Mouse (Mus musculus) liver, embryonic 11.5 days (tissue): ENCODE data around the gene Rhd. TPM values are rescaled to one million over a fixed set of nuclear protein-coding genes. Genes with fewer than 3 reads are reported as not detected.
"Not testable (repeated sequence)": the region's sequence is repeated elsewhere in the genome, so short reads cannot be mapped to it uniquely, and the experiment has no call there.

ENCODE experiments used
- ATAC-seq: fragments of 200-750 bp; cut with Nextera tagmentation; replicated peaks from 2 replicates; pipeline ENCODE4 v1.8.0; 2017; ENCODE audit warnings: moderate number of reproducible peaks, mild to moderate bottlenecking, moderate TSS enrichment, moderate library complexity; ENCODE audit not compliant: low FRiP score
- DNase-seq: peaks from one replicate; pipeline ENCODE4 v3.0.0-alpha.2; 2017; ENCODE audit warnings: low spot score
- H3K27ac ChIP-seq: fragments of 300-500 bp; sonication (generic); 2 replicates; pipeline ENCODE4 v1.5.1; 2014; ENCODE audit warnings: mild to moderate bottlenecking, low read depth, low read length, control low read depth
- H3K27me3 ChIP-seq: fragments of 300-500 bp; sonication (generic); replicated peaks from 2 replicates; pipeline ENCODE4 v1.6.1; 2014; ENCODE audit warnings: low read length, mixed read lengths; ENCODE audit not compliant: control insufficient read depth, insufficient read depth
- H3K36me3 ChIP-seq: fragments of 300-500 bp; sonication (generic); 2 replicates; pipeline ENCODE4 v1.6.1; 2014; ENCODE audit warnings: mild to moderate bottlenecking, low read length, moderate library complexity, mixed read lengths; ENCODE audit not compliant: control insufficient read depth, insufficient read depth
- H3K4me1 ChIP-seq: fragments of 300-500 bp; sonication (generic); replicated peaks from 2 replicates; pipeline ENCODE4 v1.6.1; 2014; ENCODE audit warnings: low read length, mixed read lengths; ENCODE audit not compliant: control insufficient read depth, insufficient read depth
- H3K4me2 ChIP-seq: fragments of 300-500 bp; sonication (generic); 2 replicates; pipeline ENCODE4 v1.6.1; 2014; ENCODE audit warnings: mild to moderate bottlenecking, control low read depth, moderate library complexity
- H3K4me3 ChIP-seq: fragments of 300-500 bp; sonication (generic); 2 replicates; pipeline ENCODE4 v1.5.1; 2014; ENCODE audit warnings: low read depth, low read length, control low read depth
- H3K9ac ChIP-seq: fragments of 300-500 bp; sonication (generic); 2 replicates; pipeline ENCODE4 v1.6.1; 2014; ENCODE audit warnings: low read depth, low read length, control low read depth
- H3K9me3 ChIP-seq: fragments of 300-500 bp; sonication (generic); 2 replicates; pipeline ENCODE4 v1.6.1; 2016; ENCODE audit warnings: low read length, inconsistent platforms, mixed read lengths; ENCODE audit not compliant: control insufficient read depth
- WGBS: fragments of 180-500 bp; shearing (Covaris S2); extraction: QIAGEN DNeasy Blood & Tissue Kit; methylation state at CpG from one replicate; pipeline ENCODE4 v1.1.7; 2014; 5-methylcytosine and 5-hydroxymethylcytosine counted together
- polyA plus RNA-seq: library from polyadenylated mRNA; unstranded; fragments of >200 nt; fragmentation: Nextera tagmentation; extraction: Ambion mirVana; gene quantifications from 2 replicates; pipeline ENCODE4 v1.2.1, GENCODE M21; 2014

Rhd gene
- polyA plus RNA-seq, 1 experiment from 2014 or later, result 213 TPM

DNA sequence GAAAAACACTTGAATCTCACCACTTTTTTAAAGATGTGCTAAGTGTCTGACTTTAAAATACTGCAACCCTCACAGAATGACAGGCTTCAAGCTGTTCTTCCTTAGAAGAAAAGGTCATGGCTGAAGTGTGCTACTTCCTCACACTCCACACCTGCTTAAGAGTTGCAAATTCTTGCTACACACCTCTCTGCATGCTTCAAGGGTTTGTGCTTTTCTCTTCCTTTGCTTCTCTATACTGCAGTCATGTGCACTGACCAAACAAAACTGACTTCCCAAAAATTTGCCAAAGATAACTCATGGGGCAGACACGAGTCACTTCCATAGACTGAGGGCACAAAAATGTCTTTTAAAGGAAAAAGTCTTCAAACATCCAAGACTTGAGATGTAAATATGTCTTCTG lies 26.1 kb upstream of the Rhd start:
- no peak overlapping the region for H3K9ac ChIP-seq
- H3K4me1 ChIP-seq, result peaks cover 2% of the 10 kb centered on the region
- 54% methylated on average over 1 of the region's 1 CpGs for WGBS
- no peak overlapping the region for H3K4me3 ChIP-seq
- H3K27me3 ChIP-seq, result no peaks in the 10 kb centered on the region
- H3K36me3 ChIP-seq, result peaks cover 7% of the 10 kb centered on the region; the same call in 1 of the 2 replicates
- ATAC-seq (no peak), DNase-seq (no peak)
- H3K9me3 ChIP-seq, result no peaks in the 10 kb centered on the region
- H3K27ac ChIP-seq, result no peak overlapping the region
- no peak overlapping the region for H3K4me2 ChIP-seq

DNA sequence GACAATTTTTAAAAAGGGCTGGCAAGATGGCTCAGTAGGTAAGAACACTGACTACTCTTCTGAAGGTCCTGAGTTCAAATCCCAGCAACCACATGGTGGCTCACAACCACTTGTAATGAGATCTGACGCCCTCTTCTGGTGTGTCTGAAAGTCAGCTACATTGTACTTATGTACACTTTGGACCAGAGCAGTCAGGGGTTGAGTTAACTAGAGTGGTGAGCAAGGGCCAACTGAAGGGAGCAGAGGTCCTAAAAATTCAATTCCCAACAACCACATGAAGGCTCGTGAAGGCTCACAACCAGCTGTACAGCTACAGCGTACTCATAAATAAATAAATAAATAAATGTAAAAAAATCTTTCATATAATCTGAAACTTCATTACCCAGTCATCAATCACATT lies 25.6 kb upstream of the Rhd start:
- 80% methylated on average over 3 of the region's 3 CpGs for WGBS
- not testable (repeated sequence) for H3K36me3 ChIP-seq

DNA sequence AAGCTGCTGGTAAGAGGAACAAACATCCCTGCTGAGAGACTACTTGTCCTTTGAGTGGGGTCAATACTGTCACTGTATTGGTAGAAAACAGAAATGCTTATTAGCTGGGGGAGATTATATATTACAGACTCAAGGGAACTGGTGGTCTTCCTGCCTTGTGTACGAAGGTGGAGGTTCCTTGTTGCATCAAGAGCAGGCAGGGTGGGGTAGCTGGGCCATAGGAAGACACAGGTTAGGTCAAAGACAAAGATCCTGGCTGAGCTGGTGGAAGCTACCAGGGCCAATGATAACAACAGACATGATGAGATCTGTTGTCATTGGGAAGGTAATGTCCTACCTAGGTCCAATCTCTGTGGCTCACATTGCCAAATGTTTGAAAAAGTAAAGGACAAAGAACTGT lies 24.1 kb upstream of the Rhd start:
- Histone ChIP-seq H3K27me3 (no peaks in the 10 kb centered on the region), H3K4me3 (no peak overlapping the region), H3K27ac (no peak overlapping the region), H3K36me3 (peaks cover 6% of the 10 kb centered on the region; the same call in 1 of the 2 replicates), H3K9me3 (no peaks in the 10 kb centered on the region), H3K4me2 (no peak overlapping the region), H3K9ac (no peak overlapping the region), H3K4me1 (peaks cover 4% of the 10 kb centered on the region)
- 85% methylated on average over 1 of the region's 1 CpGs for WGBS
- ATAC-seq, result no peak
- DNase-seq, result no peak

More for the DNA sequence above, 25.6 kb upstream of the Rhd start:
- H3K4me3 ChIP-seq, H3K27me3 ChIP-seq, H3K9ac ChIP-seq, DNase-seq, ATAC-seq, H3K27ac ChIP-seq, H3K4me1 ChIP-seq, H3K9me3 ChIP-seq, H3K4me2 ChIP-seq: not testable (repeated sequence)

DNA sequence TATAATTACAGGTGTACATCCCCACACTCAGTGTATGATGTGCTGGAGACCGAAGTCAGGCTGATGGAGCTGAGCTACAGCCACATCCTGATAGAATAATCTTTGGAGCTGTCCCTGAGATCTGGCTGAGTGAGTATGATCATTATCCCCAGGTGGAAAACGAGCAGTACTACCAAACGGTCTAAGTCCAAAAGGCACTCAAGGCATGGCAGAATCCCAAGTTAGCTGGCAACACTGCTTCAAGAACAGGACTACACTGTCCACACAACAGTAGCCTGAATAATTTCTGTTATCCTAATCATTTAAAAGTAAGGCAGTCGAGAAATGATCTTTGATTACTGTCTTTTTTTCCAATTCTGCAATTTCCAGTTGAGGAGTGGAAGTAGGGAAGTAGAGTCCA lies 20.8 kb upstream of the Rhd start:
- ATAC-seq, result no peak
- Histone ChIP-seq H3K4me3 (no peak overlapping the region), H3K9me3 (no peaks in the 10 kb centered on the region), H3K27me3 (no peaks in the 10 kb centered on the region), H3K4me1 (peaks cover 11% of the 10 kb centered on the region), H3K4me2 (no peak overlapping the region), H3K27ac (no peak overlapping the region), H3K36me3 (peaks cover 2% of the 10 kb centered on the region; the same call in 1 of the 2 replicates), H3K9ac (no peak overlapping the region)
- no peak for DNase-seq
- 88% methylated on average over 4 of the region's 4 CpGs for WGBS

DNA sequence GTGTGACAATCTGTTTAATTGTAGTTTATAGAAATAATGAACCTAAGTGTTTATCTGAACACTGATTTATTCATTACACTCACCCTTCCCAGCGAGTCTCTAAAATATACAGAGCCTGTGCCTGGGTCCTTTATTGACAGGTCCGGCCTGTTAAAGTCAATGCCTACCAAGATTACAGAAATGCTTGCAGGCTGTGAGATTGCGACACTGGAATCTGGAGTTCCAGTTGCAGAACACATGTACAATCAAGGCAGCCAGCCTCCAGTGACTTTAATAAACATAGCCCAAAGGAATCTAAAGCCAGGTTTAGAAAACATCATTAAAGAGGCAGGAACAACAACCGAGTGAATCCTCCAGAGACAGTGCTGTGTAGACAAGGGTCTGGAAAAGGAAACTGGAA lies 16.7 kb upstream of the Rhd start:
- DNase-seq, result no peak
- Histone ChIP-seq H3K27ac (no peak overlapping the region; the same call in 1 of the 2 replicates), H3K9ac (peak overlapping the region; percentile 39; the same call in 1 of the 2 replicates), H3K27me3 (no peaks in the 10 kb centered on the region), H3K4me3 (no peak overlapping the region), H3K9me3 (no peaks in the 10 kb centered on the region), H3K4me2 (no peak overlapping the region), H3K36me3 (no peaks in the 10 kb centered on the region), H3K4me1 (peaks cover 24% of the 10 kb centered on the region)
- no peak for ATAC-seq
- WGBS, result 73% methylated on average over 4 of the region's 4 CpGs

DNA sequence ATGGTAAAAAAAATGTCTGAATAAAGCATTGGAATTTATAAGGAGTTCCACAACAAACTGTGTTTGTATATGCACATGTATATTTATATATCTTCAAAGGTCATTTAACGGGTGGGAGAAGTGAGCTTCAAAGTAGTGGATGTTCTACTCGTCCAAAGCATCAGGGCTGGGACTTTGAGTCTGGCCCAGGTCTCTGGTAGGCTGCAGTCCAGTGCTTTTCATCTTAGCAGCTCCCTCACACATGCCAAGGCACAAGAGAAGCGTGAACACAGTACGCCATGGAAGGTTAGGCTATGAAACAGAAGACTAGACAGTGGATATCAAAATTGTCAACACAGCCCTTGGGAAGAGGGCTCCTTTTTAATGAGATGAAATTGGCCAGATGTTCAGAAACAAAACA lies 13.8 kb upstream of the Rhd start:
- H3K9ac ChIP-seq, result no peak overlapping the region
- no peak overlapping the region for H3K27ac ChIP-seq
- H3K36me3 ChIP-seq, result no peaks in the 10 kb centered on the region
- H3K4me1 ChIP-seq, result peaks cover 24% of the 10 kb centered on the region
- no peak overlapping the region for H3K4me3 ChIP-seq
- ATAC-seq (no peak), DNase-seq (no peak)
- WGBS, result 80% methylated on average over 4 of the region's 4 CpGs
- 0 out of 2 replicates have a peak overlapping the region, but pooled peaks have one; percentile 6 for H3K4me2 ChIP-seq
- peaks cover 4% of the 10 kb centered on the region; the same call in 1 of the 2 replicates for H3K27me3 ChIP-seq
- H3K9me3 ChIP-seq, result no peaks in the 10 kb centered on the region

GRCm38 (mm10) chr4:134851236-134851635 lies 13.1 kb upstream of the Rhd start:
- no peak overlapping the region for H3K27ac ChIP-seq
- no peak for DNase-seq
- peak overlapping the region; percentile 98; the same call in 1 of the 2 replicates for H3K9ac ChIP-seq
- H3K36me3 ChIP-seq, result no peaks in the 10 kb centered on the region
- ATAC-seq, result no peak
- WGBS, result 72% methylated on average over 2 of the region's 2 CpGs
- H3K27me3 ChIP-seq, result peaks cover 4% of the 10 kb centered on the region; the same call in 1 of the 2 replicates
- peaks cover 25% of the 10 kb centered on the region for H3K4me1 ChIP-seq
- peak overlapping the region; percentile 91 for H3K4me2 ChIP-seq
- no peaks in the 10 kb centered on the region for H3K9me3 ChIP-seq
- H3K4me3 ChIP-seq, result peak overlapping the region; percentile 91

DNA sequence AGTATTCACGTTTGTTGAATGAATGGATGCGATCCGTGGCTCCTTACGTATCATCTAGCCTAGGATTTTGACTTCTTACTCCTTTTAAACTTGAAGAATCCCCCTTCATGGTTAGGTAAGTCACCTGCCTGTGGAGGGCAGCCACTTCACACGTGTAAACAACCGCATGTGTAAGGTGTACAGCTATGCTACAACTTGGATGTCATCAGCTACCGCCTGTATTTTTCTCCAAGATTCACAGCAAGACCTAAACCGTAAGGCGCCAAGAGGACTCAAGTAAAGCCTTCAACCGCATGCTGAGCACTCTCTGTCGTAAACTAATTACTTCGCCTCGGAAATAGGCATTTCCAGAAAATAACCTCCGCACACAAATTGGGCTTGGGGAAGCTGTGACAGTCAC lies 12.5 kb upstream of the Rhd start:
- Histone ChIP-seq H3K9me3 (no peaks in the 10 kb centered on the region), H3K27me3 (peaks cover 4% of the 10 kb centered on the region; the same call in 1 of the 2 replicates), H3K4me1 (peaks cover 27% of the 10 kb centered on the region), H3K27ac (peak overlapping the region; percentile 95; the same call in 1 of the 2 replicates), H3K36me3 (no peaks in the 10 kb centered on the region), H3K4me3 (peak overlapping the region; percentile 91), H3K9ac (peak overlapping the region; percentile 98), H3K4me2 (peak overlapping the region; percentile 91)
- 21% methylated on average over 14 of the region's 14 CpGs for WGBS
- ATAC-seq, result no peak
- DNase-seq, result no peak

DNA sequence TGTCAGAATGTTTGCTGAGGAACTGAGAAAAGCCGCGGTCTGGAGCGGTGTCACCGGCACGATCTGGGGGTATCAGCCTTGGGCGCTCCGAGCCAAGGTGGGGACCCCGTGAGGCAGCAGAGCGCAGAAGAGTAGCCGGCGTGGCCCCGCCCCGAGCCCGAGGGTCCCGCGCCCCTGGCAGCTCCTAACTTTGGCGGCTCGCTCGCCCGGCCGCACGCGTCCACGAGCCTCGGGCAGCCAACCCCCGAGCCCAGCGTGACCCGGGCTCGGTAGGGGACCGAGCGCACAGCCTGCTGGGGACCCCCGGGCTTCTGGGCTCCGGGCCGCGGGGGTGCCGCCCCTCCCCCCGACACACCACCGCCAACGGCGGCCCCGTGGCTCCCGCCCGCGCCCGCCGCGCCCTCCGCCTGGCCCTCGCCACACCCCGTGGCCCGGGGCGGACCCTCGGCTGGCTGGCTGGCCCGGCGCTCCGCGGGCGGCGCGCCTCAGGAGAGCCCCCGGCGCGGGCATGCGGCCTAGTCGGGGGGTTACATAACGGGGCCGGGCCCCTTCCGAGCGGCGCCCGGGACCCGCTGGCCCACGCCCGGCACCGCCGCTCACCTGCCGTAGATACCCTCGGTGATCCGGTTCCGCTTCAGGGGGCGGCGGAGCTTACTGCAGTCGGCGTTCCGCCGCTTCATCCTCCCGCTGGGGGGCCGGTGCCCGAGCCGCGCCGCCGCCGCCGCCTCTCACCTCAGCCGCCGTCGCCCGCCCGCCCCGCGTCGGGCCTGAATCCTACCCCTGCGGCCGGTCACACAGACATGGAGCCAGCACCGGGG lies 11.7 kb upstream of the Rhd start:
- peak; percentile 55 for DNase-seq
- Histone ChIP-seq H3K27ac (peak overlapping the region; percentile 95), H3K4me2 (peak overlapping the region; percentile 91), H3K4me1 (peaks cover 27% of the 10 kb centered on the region), H3K9me3 (no peaks in the 10 kb centered on the region), H3K9ac (peak overlapping the region; percentile 98), H3K36me3 (no peaks in the 10 kb centered on the region), H3K4me3 (peak overlapping the region; percentile 91), H3K27me3 (peaks cover 4% of the 10 kb centered on the region; the same call in 1 of the 2 replicates)
- WGBS, result under 1% methylated on average over 62 of the region's 106 CpGs
- ATAC-seq, result peak; percentile 58
